Mouse (Mus musculus): ENCODE data around the gene Ankrd55.

DNA sequence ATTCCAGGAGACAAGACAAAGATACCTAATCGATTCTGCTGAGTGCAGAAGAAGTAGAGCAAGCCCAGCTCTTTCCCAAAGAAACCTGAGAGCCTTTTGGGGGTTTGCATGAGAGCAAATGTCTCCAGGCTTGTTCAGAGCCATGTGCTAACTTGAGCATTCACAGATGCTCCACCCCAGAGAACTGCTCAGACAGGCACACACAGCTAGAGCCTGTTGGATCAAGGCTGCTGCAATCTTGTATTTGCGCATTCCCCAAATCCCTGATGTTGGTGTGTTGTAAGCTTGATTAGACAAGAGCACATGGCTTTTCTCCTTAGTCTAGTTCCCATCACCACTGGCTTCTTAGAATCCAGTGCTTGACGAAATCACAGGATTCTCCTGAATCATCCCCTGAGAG lies 94.7 kb downstream of the Ankrd55 start:
- TF ChIP-seq POLR2A (IDR thresholded peaks at IDR 0.05; ENCODE audit: borderline replicate concordance, low read depth, low read length) (no peak), CTCF (IDR thresholded peaks at IDR 0.05; ENCODE audit: low read depth, low read length) (no peak)

Measured in bone marrow macrophage, adult 2 months (primary cell).